Mouse (Mus musculus) forebrain, postnatal 0 days (tissue): Measurements from ENCODE around the gene Ackr3. TPM values are rescaled to one million over a fixed set of nuclear protein-coding genes. Genes with fewer than 3 reads are reported as not detected.
A peak's percentile ranks its signal among the peaks of the same experiment; 100 is the strongest.

ENCODE experiments used
- ATAC-seq: fragments of 200-750 bp; cut with Nextera tagmentation; 2 replicates; pipeline ENCODE4 v1.8.0; 2017; ENCODE audit warnings: mild to moderate bottlenecking, moderate library complexity
- DNase-seq: peaks from one replicate; pipeline ENCODE4 v3.0.0-alpha.2; 2015
- H3K27ac ChIP-seq: fragments of 300-500 bp; sonication (generic); 2 replicates; pipeline ENCODE4 v1.5.1; 2014; ENCODE audit warnings: low read depth, mild to moderate bottlenecking, antibody characterized with exemption, low read length, moderate library complexity, mixed read lengths
- H3K27me3 ChIP-seq: fragments of 300-500 bp; sonication (generic); 2 replicates; pipeline ENCODE4 v1.6.1; 2014; ENCODE audit warnings: mild to moderate bottlenecking, low read length, mixed read lengths; ENCODE audit not compliant: insufficient read depth
- H3K36me3 ChIP-seq: fragments of 300-500 bp; sonication (generic); 2 replicates; pipeline ENCODE4 v1.6.1; 2014; ENCODE audit warnings: mild to moderate bottlenecking, moderate library complexity; ENCODE audit not compliant: insufficient read depth
- H3K4me1 ChIP-seq: fragments of 300-500 bp; sonication (generic); 2 replicates; pipeline ENCODE4 v1.6.1; 2014; ENCODE audit warnings: antibody characterized with exemption; ENCODE audit not compliant: insufficient read depth
- H3K4me2 ChIP-seq: fragments of 300-500 bp; sonication (generic); 2 replicates; pipeline ENCODE4 v1.6.1; 2014; ENCODE audit warnings: low read depth, mild to moderate bottlenecking, moderate library complexity
- H3K4me3 ChIP-seq: fragments of 300-500 bp; sonication (generic); 2 replicates; pipeline ENCODE4 v1.5.1; 2014; ENCODE audit warnings: low read depth, low read length, mixed read lengths
- H3K9ac ChIP-seq: fragments of 300-500 bp; sonication (generic); 2 replicates; pipeline ENCODE4 v1.6.1; 2014; ENCODE audit warnings: mild to moderate bottlenecking
- H3K9me3 ChIP-seq: fragments of 300-500 bp; sonication (generic); 2 replicates; pipeline ENCODE4 v1.6.1; 2016; ENCODE audit warnings: low read length
- CTCF ChIP-seq: sonication (generic); IDR thresholded peaks from 2 replicates; pipeline ENCODE4 v1.5.1; 2016; ENCODE audit warnings: antibody characterized with exemption, control low read depth, low read depth
- WGBS: fragments of 180-500 bp; shearing (Covaris S2); extraction: QIAGEN DNeasy Blood & Tissue Kit; methylation state at CpG from one replicate; pipeline ENCODE4 v1.1.7; 2014; 5-methylcytosine and 5-hydroxymethylcytosine counted together
- polyA plus RNA-seq: library from polyadenylated mRNA; unstranded; fragments of >200 nt; fragmentation: Nextera tagmentation; extraction: Ambion mirVana; gene quantifications from 2 replicates; pipeline ENCODE4 v1.2.1, GENCODE M21; 2015
- total RNA-seq: library from RNA; depleted of rRNA; stranded (reverse); fragments of >200 nt; gene quantifications from 2 replicates; pipeline ENCODE4 v1.2.3, GENCODE M21; 2014

The Ackr3 gene
- total and polyA plus RNA-seq, 2 experiments from 2014 or later = 10.0 to 10.2 TPM

DNA sequence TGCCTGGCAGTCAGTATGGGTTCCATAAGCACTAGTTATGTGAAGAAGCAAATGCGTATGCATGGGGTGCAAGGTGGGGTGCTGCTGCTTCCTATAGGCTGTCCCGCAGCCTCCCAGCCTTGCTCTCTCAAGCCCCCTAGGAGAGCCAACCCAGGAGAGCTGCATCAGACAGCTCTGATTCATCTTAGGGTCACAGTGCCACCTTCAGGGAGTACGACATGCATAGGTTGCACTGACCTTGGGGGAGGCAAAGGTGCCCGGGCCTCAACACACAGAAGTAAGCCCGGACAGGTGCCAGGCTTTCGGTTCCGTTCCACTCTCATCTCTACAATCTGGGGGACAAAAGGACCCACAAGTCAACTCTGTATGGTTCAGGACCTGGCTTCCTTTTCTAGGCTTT, 41.8 kb downstream of the Ackr3 start:
- H3K27me3 ChIP-seq = no peaks in the 10 kb centered on the region
- no peak overlapping the region for H3K9ac ChIP-seq
- H3K4me3 ChIP-seq = no peak overlapping the region
- H3K27ac ChIP-seq = no peak overlapping the region
- WGBS = 85% methylated on average over 7 of the region's 7 CpGs
- H3K36me3 ChIP-seq = no peaks in the 10 kb centered on the region
- H3K4me2 ChIP-seq = no peak overlapping the region
- no peak for DNase-seq
- no peak for ATAC-seq
- no peaks in the 10 kb centered on the region for H3K4me1 ChIP-seq
- TF ChIP-seq CTCF = 0 out of 2 replicates have a peak, but pooled peaks have one; percentile 20
- no peaks in the 10 kb centered on the region for H3K9me3 ChIP-seq

DNA sequence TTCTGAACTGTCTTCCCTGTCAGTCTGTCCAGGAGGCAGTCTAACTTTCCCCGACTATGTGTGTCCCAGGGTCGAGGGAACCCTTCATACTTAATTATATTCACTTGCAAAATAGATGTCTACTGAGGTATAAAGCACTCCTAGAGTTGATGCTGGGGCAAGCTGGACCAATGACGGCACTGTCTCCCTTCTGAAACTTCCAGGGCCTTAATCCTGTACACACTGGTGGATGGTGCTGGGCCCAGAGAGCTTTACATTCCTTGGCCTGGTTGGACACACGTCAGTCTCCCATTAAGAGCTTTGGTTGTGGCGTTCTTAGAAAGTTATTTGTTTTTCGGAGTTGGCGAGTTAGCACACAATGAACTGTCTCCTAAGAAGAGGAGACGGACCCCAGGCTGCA, 42.3 kb downstream of the Ackr3 start:
- no peak for DNase-seq
- ATAC-seq = no peak
- Histone ChIP-seq H3K27me3 (no peaks in the 10 kb centered on the region), H3K9me3 (no peaks in the 10 kb centered on the region), H3K36me3 (no peaks in the 10 kb centered on the region), H3K27ac (no peak overlapping the region), H3K4me3 (no peak overlapping the region), H3K9ac (no peak overlapping the region), H3K4me1 (no peaks in the 10 kb centered on the region), H3K4me2 (no peak overlapping the region)
- WGBS = 48% methylated on average over 8 of the region's 8 CpGs
- TF ChIP-seq CTCF = no peak

DNA sequence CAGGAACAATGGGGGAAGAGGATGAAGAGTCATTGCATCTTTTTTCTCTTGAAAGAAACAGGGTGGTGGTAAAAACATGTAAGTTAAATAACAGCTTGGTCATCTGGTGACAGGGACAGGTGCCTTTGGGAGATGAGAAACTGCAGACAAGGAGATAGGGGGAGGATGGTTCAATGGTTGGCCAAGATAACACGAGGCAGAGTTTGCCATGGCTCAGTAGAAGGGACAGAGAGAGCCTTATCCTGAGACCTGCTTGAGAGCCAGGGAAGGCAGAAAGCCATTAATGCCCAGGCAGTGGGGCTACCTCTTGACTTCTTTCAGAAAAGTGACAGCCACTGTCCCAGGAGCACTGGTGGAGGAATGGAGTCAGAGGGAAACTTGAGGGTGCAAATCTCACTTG, 43.0 kb downstream of the Ackr3 start:
- ATAC-seq = no peak
- no peaks in the 10 kb centered on the region for H3K4me1 ChIP-seq
- TF ChIP-seq CTCF = no peak

DNA sequence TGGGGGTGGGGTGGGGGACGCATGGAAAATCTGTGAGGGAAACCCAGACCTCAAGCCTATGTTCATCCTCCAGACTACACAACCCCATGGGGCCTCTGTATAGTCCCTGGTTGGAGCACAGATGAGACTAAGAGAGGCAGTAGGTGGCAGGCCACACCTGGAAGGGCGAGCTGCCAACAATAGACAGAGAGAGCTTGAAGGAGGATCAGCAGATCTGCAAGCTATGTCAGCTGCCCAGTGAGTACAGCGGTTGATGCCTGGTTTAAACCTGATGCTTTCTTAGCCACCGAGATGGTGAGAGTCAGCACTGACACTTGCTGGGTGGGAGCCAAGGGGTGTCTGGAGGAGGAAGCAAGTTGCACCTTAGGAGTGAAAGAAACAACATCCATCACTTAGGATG, 43.5 kb downstream of the Ackr3 start:
- Histone ChIP-seq H3K27me3 (no peaks in the 10 kb centered on the region), H3K36me3 (no peaks in the 10 kb centered on the region), H3K4me3 (no peak overlapping the region), H3K4me1 (no peaks in the 10 kb centered on the region), H3K9me3 (no peaks in the 10 kb centered on the region), H3K4me2 (no peak overlapping the region), H3K27ac (no peak overlapping the region), H3K9ac (no peak overlapping the region)
- WGBS = 78% methylated on average over 4 of the region's 4 CpGs
- ATAC-seq = no peak
- no peak for TF ChIP-seq CTCF
- no peak for DNase-seq

More for the DNA sequence above, 43.0 kb downstream of the Ackr3 start:
- Histone ChIP-seq H3K4me3 (no peak overlapping the region), H3K36me3 (no peaks in the 10 kb centered on the region), H3K9me3 (no peaks in the 10 kb centered on the region), H3K9ac (no peak overlapping the region), H3K27me3 (no peaks in the 10 kb centered on the region), H3K27ac (no peak overlapping the region), H3K4me2 (no peak overlapping the region)
- WGBS = 56% methylated on average over 1 of the region's 1 CpGs
- DNase-seq = no peak

DNA sequence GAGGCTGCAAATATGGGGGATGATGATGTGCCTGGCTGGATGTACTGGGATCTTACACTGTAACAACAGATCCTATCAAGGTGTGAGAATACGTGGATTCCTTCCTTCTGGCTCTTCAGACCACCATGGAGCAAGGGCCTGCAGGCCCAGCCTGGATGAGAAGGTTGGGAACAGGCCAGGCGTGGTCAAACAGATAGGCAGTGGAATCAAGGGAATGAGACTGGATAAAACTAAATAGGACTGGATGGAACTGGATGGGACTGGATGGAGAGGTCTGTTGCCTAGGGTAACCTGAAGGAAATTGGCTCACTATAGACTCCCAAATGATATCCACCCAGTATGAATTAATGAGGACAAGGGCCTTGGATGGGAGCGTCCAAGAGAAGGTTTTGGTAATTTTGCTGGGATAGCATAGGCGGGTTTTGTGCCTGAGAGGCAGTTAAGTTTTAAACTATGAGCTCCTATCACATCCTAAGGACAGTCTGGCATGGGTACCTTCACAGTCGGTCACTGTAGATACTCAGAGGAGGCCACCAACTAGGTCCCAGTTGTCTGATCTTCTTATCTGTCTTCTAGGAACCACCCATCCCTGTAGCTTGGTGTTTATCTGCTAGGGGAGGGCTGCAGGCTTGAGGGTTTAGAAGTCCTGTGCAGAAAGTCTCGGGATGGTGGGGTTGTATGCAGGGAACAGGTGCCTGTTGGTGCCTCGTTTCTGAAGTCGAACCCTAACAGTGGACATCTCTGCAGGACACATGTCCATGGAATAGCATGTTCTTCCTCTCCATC, 44.2 kb downstream of the Ackr3 start:
- Histone ChIP-seq H3K4me2 (no peak overlapping the region), H3K4me1 (no peaks in the 10 kb centered on the region), H3K9ac (no peak overlapping the region), H3K4me3 (no peak overlapping the region), H3K27me3 (no peaks in the 10 kb centered on the region), H3K36me3 (no peaks in the 10 kb centered on the region), H3K9me3 (no peaks in the 10 kb centered on the region), H3K27ac (no peak overlapping the region)
- WGBS = 96% methylated on average over 8 of the region's 8 CpGs
- ATAC-seq (no peak), DNase-seq (no peak)
- no peak for TF ChIP-seq CTCF

DNA sequence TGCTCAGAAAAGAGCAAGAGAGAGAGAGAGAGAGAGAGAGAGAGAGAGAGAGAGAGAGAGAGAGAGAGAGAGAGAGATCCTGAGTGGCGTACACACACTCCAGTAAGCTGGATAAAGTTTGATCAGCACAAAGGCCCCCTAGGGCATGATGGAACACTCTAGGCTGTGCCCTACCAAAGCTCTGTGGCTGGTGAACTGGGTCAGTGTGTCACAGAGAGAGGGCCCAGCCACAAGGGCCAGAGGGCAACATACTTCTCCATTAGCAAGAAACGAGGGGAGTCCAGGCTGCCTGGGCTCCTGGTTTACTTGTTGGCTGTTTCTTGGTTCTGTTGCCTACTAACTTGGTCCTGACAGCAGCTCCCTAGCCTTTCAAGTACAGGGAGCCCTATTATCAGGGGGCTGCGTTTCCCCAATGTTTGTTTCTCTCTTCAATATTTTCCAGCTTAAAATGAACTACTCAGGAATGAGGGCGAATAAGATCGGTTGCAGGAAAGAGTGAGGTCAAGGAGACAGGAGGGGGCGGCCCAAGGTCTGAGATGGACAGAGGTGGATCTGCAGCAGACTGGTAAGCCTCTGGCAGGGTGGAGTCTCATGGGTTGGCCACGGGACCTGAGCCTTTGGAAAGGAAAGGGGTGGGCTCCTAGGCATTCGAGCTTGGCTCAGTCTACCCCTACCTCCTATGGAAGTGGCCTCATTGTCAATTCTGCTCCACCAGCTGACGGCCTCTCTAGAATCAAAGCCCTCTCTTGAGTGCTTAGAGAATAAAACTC, 45.4 kb downstream of the Ackr3 start:
- Histone ChIP-seq H3K9ac (no peak overlapping the region), H3K36me3 (no peaks in the 10 kb centered on the region), H3K4me1 (no peaks in the 10 kb centered on the region), H3K4me2 (no peak overlapping the region), H3K4me3 (no peak overlapping the region), H3K27me3 (no peaks in the 10 kb centered on the region), H3K9me3 (no peaks in the 10 kb centered on the region), H3K27ac (no peak overlapping the region)
- no peak for ATAC-seq
- no peak for DNase-seq
- no peak for TF ChIP-seq CTCF
- 65% methylated on average over 9 of the region's 9 CpGs for WGBS

DNA sequence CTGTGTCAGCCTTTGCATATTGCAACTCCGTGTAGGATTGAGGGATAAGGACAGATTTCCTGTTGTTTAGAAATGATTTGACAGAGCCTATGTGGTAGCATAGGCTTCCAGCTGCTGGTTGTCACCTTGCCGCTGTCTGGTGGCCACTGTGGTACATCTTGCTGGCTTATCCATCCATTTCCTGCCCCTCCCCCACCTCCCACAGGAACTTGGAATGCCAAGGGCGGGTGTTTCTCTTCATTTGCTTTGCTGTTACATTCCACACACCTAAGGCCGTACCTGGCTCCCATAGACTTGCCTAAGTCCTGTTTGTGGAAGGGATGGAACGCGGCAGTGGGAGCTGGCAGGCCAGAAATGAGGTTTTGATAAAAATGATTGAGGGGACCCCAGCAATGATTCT, 46.6 kb downstream of the Ackr3 start:
- no peaks in the 10 kb centered on the region for H3K4me1 ChIP-seq
- H3K4me3 ChIP-seq = no peak overlapping the region
- TF ChIP-seq CTCF = no peak
- DNase-seq = no peak
- no peaks in the 10 kb centered on the region for H3K9me3 ChIP-seq
- H3K36me3 ChIP-seq = no peaks in the 10 kb centered on the region
- no peak overlapping the region for H3K4me2 ChIP-seq
- no peak for ATAC-seq
- H3K27ac ChIP-seq = no peak overlapping the region
- H3K9ac ChIP-seq = no peak overlapping the region
- H3K27me3 ChIP-seq = no peaks in the 10 kb centered on the region
- 90% methylated on average over 6 of the region's 6 CpGs for WGBS
